Mouse (Mus musculus): Measurements from ENCODE around the gene Senp6. TPM values are rescaled to one million over a fixed set of nuclear protein-coding genes. Genes with fewer than 3 reads are reported as not detected.

Senp6 gene
- polyA plus RNA-seq, 1 experiment: 43.0 TPM

Other genes starting within 250 kb of the Senp6 start
- gene Filip1, start 54.1 kb upstream of the Senp6 start, polyA plus RNA-seq (2012; rRNA removed): 6.6 and 10.0 TPM in 2 replicates
- 62.6 and 66.0 TPM in 2 replicates for gene Myo6, start 98.1 kb downstream of the Senp6 start, polyA plus RNA-seq (2012; rRNA removed)

Data from frontal cortex, adult 2 months (tissue).